Mouse (Mus musculus) cortical plate, adult 2 months (tissue): ENCODE results near the gene Mknk1.

Source experiments
- CTCF ChIP-seq: fragments of 200-500 bp; IDR thresholded peaks from 2 replicates; pipeline ENCODE4 v1.5.1; 2011; ENCODE audit warnings: mild to moderate bottlenecking, control low read depth, low read length; ENCODE audit not compliant: insufficient read depth; ENCODE audit errors: extremely low read depth
- POLR2A ChIP-seq: fragments of 200-500 bp; IDR thresholded peaks from 2 replicates; pipeline ENCODE4 v1.6.1; 2011; ENCODE audit warnings: mild to moderate bottlenecking, low read length, control low read depth; ENCODE audit not compliant: insufficient read depth; ENCODE audit errors: extremely low read depth

DNA sequence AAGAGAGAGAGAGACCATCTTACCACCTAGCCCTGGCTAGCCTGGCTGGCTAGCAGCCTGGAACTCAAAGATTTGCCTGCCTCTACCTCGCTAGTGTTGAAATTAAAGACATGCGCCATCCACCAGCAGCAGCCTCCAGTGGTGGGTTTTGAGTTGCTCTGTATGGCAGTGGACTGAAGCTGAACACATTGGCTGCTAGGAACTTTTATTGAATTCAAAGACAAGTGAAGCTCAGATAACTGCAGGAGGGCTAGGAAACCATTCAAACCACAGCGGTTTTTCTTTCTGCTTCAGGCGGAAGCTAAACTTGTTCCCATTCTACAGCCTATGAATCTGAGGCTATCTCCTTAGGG lies 11.5 kb upstream of the Mknk1 start:
- no peak for TF ChIP-seq CTCF
- no peak for TF ChIP-seq POLR2A
